Mouse (Mus musculus) heart, embryonic 14.5 days (tissue): ENCODE results near the gene Eml1. TPM values are rescaled to one million over a fixed set of nuclear protein-coding genes. Genes with fewer than 3 reads are reported as not detected.
"Not testable (repeated sequence)": the region's sequence is repeated elsewhere in the genome, so short reads cannot be mapped to it uniquely, and the experiment has no call there.

Experiments used
- ATAC-seq: fragments of 200-750 bp; cut with Nextera tagmentation; 2 replicates; pipeline ENCODE4 v1.8.0; 2017; ENCODE audit warnings: low read depth, moderate TSS enrichment; ENCODE audit not compliant: insufficient number of reproducible peaks, insufficient read depth, low FRiP score
- H3K27ac ChIP-seq, 2 experiments: fragments of 200-500 bp in 1 of 2; fragments of 300-500 bp in 1 of 2; sonication (generic) in 1 of 2; replicated peaks in 1 of 2; 2 replicates each; pipeline ENCODE4 v1.5.1; 2012 to 2014; ENCODE audit warnings: low read depth in 2 of 2, low read length in 2 of 2, control low read depth in 1 of 2, mild to moderate bottlenecking in 1 of 2, mixed read lengths in 1 of 2; ENCODE audit not compliant: control insufficient read depth in 1 of 2, insufficient read depth in 1 of 2
- H3K27me3 ChIP-seq: fragments of 300-500 bp; sonication (generic); 2 replicates; pipeline ENCODE4 v1.6.1; 2014; ENCODE audit warnings: mild to moderate bottlenecking, low read length, control low read depth; ENCODE audit not compliant: control insufficient read depth, insufficient read depth
- H3K36me3 ChIP-seq: fragments of 300-500 bp; sonication (generic); 2 replicates; pipeline ENCODE4 v1.6.1; 2014; ENCODE audit warnings: mild to moderate bottlenecking, control low read depth, low read length, mixed read lengths; ENCODE audit not compliant: control insufficient read depth, insufficient read depth
- H3K4me1 ChIP-seq, 2 experiments: fragments of 200-500 bp in 1 of 2; fragments of 300-500 bp in 1 of 2; sonication (generic) in 1 of 2; 2 replicates each; pipeline ENCODE4 v1.6.1; 2012 to 2014; ENCODE audit warnings: low read length in 2 of 2, control low read depth in 1 of 2, mixed read lengths in 1 of 2; ENCODE audit not compliant: control insufficient read depth in 2 of 2, insufficient read depth in 2 of 2
- H3K4me2 ChIP-seq: fragments of 300-500 bp; sonication (generic); 2 replicates; pipeline ENCODE4 v1.6.1; 2014; ENCODE audit warnings: mild to moderate bottlenecking, low read length
- H3K4me3 ChIP-seq, 2 experiments: fragments of 200-500 bp in 1 of 2; fragments of 300-500 bp in 1 of 2; sonication (generic) in 1 of 2; 2 replicates each; pipeline ENCODE4 v1.5.1; 2012 to 2014; ENCODE audit warnings: low read length in 2 of 2, mild to moderate bottlenecking in 2 of 2, control low read depth in 1 of 2, low read depth in 1 of 2, moderate library complexity in 1 of 2; ENCODE audit not compliant: control insufficient read depth in 1 of 2, insufficient read depth in 1 of 2
- H3K9ac ChIP-seq: fragments of 300-500 bp; sonication (generic); 2 replicates; pipeline ENCODE4 v1.6.1; 2014; ENCODE audit warnings: mild to moderate bottlenecking, low read length
- H3K9me3 ChIP-seq: fragments of 300-500 bp; sonication (generic); 2 replicates; pipeline ENCODE4 v1.6.1; 2016; ENCODE audit warnings: low read length, control low read depth; ENCODE audit not compliant: control insufficient read depth
- WGBS: fragments of 180-500 bp; shearing (Covaris S2); extraction: QIAGEN DNeasy Blood & Tissue Kit; methylation state at CpG from one replicate; pipeline ENCODE4 v1.1.7; 2014; 5-methylcytosine and 5-hydroxymethylcytosine counted together
- polyA plus RNA-seq: library from polyadenylated mRNA; unstranded; fragments of >200 nt; fragmentation: Nextera tagmentation; extraction: Ambion mirVana; gene quantifications from 2 replicates; pipeline ENCODE4 v1.2.1, GENCODE M21; 2014

Gene Eml1
- polyA plus RNA-seq, 1 experiment from 2014 or later, result 77.2 TPM

GRCm38 (mm10) chr12:108495455-108496235 is 124.9 kb downstream of the Eml1 start:
- Histone ChIP-seq H3K4me1 (peaks cover 4 to 8% of the 10 kb centered on the region in 2 experiments), H3K9ac (no peak overlapping the region), H3K36me3 (no peaks in the 10 kb centered on the region), H3K4me3 (no peak overlapping the region), H3K27ac (peak overlapping the region; percentile 2 to 55; a peak in 1 of 4 replicates), H3K4me2 (no peak overlapping the region), H3K27me3 (no peaks in the 10 kb centered on the region), H3K9me3 (no peaks in the 10 kb centered on the region)
- ATAC-seq, result 0 out of 2 replicates have a peak, but pooled peaks have one; percentile 4
- 59% methylated on average over 8 of the region's 8 CpGs for WGBS

DNA sequence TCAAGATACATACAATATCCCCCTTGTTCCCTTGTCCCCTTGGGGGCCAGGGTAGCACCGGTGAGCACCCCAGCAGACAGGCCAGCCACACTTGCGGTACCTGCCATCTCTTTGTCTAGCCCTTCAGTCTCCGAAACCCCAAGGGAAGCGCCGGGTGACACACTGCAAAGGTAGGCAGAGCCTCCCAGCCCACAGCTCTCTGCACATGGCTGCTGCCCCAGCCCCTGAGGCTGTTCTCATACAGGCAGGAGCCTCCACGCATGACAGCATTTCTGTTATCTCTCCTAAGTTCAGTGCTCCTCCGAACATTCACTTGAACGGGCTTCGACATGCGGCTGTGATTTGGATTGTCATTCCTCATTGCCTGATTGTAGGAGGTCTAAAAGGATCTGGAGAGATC is 132.3 kb downstream of the Eml1 start:
- no peak for ATAC-seq
- Histone ChIP-seq H3K9ac (peak overlapping the region; percentile 31), H3K4me1 (peaks cover 10 to 14% of the 10 kb centered on the region in 2 experiments), H3K4me2 (peak overlapping the region; percentile 64), H3K27me3 (no peaks in the 10 kb centered on the region), H3K27ac (no peak overlapping the region), H3K36me3 (no peaks in the 10 kb centered on the region), H3K4me3 (peak overlapping the region; percentile 25 to 26), H3K9me3 (no peaks in the 10 kb centered on the region)
- WGBS, result 35% methylated on average over 10 of the region's 10 CpGs

- 23% methylated on average over 16 of the region's 16 CpGs for WGBS
- no peaks in the 10 kb centered on the region for H3K27me3 ChIP-seq
- 0 out of 2 replicates have a peak, but pooled peaks have one; percentile 39 for ATAC-seq
- peaks cover 10 to 14% of the 10 kb centered on the region in 2 experiments for H3K4me1 ChIP-seq
- no peak overlapping the region for H3K27ac ChIP-seq
- no peaks in the 10 kb centered on the region for H3K9me3 ChIP-seq
- peak overlapping the region; percentile 25 to 26 for H3K4me3 ChIP-seq
- no peaks in the 10 kb centered on the region for H3K36me3 ChIP-seq
- peak overlapping the region; percentile 64 for H3K4me2 ChIP-seq
- peak overlapping the region; percentile 31 for H3K9ac ChIP-seq
Measured at GRCm38 (mm10) chr12:108503582-108503981, 132.8 kb downstream of the Eml1 start.

GRCm38 (mm10) chr12:108505846-108506245 is 135.1 kb downstream of the Eml1 start:
- Histone ChIP-seq H3K27me3 (no peaks in the 10 kb centered on the region), H3K9ac (no peak overlapping the region), H3K36me3 (no peaks in the 10 kb centered on the region), H3K4me1 (peaks cover 12 to 14% of the 10 kb centered on the region in 2 experiments), H3K4me2 (no peak overlapping the region), H3K27ac (no peak overlapping the region), H3K4me3 (no peak overlapping the region), H3K9me3 (no peaks in the 10 kb centered on the region)
- 69% methylated on average over 2 of the region's 2 CpGs for WGBS
- no peak for ATAC-seq

DNA sequence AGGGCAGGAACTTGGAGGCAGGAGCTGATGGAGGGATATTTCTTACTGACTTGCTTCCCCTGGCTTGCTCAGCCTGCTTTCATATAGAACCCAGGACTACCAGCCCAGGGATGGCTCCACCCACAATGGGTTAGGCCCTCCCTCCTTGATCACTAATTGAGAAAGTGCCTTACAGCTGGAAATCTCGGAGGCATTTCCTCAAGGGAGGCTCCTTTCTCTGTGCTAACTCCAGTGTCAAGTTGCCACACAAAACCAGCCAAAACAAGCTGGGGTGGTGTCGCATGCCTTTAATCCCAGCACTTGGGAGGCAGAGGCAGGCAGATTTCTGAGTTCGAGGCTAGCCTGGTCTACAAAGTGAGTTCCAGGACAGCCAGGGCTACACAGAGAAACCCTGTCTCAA is 136.3 kb downstream of the Eml1 start:
- not testable (repeated sequence) for H3K9ac ChIP-seq, H3K4me3 ChIP-seq, H3K4me2 ChIP-seq, ATAC-seq, H3K27me3 ChIP-seq, H3K9me3 ChIP-seq, H3K36me3 ChIP-seq, H3K27ac ChIP-seq
- peaks cover 12 to 14% of the 10 kb centered on the region in 2 experiments for H3K4me1 ChIP-seq
- WGBS, result 81% methylated on average over 3 of the region's 3 CpGs

GRCm38 (mm10) chr12:108510571-108510970 is 139.8 kb downstream of the Eml1 start:
- WGBS, result 43% methylated on average over 7 of the region's 7 CpGs
- no peaks in the 10 kb centered on the region for H3K9me3 ChIP-seq
- peaks cover 0 to 2% of the 10 kb centered on the region in 2 experiments; a peak in 1 of 4 replicates for H3K4me1 ChIP-seq
- no peaks in the 10 kb centered on the region for H3K27me3 ChIP-seq
- no peak overlapping the region for H3K4me3 ChIP-seq
- H3K4me2 ChIP-seq, result no peak overlapping the region
- H3K9ac ChIP-seq, result no peak overlapping the region
- peaks cover 28% of the 10 kb centered on the region for H3K36me3 ChIP-seq
- H3K27ac ChIP-seq, result no peak overlapping the region
- no peak for ATAC-seq

GRCm38 (mm10) chr12:108511009-108511408 is 140.3 kb downstream of the Eml1 start:
- no peak overlapping the region for H3K4me3 ChIP-seq
- H3K36me3 ChIP-seq, result peaks cover 28% of the 10 kb centered on the region
- WGBS, result 4% methylated on average over 3 of the region's 3 CpGs

More at GRCm38 (mm10) chr12:108511009-108511408, 140.3 kb downstream of the Eml1 start:
- Histone ChIP-seq H3K4me2 (no peak overlapping the region), H3K9ac (no peak overlapping the region), H3K9me3 (no peaks in the 10 kb centered on the region), H3K4me1 (peaks cover 0 to 2% of the 10 kb centered on the region in 2 experiments; a peak in 1 of 4 replicates), H3K27ac (no peak overlapping the region), H3K27me3 (no peaks in the 10 kb centered on the region)
- ATAC-seq, result no peak
